Mouse (Mus musculus) embryonic facial prominence, embryonic 12.5 days (tissue): ENCODE measurements around the gene Xrcc5. TPM values are rescaled to one million over a fixed set of nuclear protein-coding genes. Genes with fewer than 3 reads are reported as not detected.
A peak's percentile ranks its signal among the peaks of the same experiment; 100 is the strongest.

Experiments
- ATAC-seq: fragments of 200-750 bp; cut with Nextera tagmentation; 2 replicates; pipeline ENCODE4 v1.8.0; 2017; ENCODE audit not compliant: insufficient number of reproducible peaks, insufficient read depth, low FRiP score, low TSS enrichment
- H3K27ac ChIP-seq: fragments of 300-500 bp; sonication (generic); 2 replicates; pipeline ENCODE4 v1.5.1; 2016; ENCODE audit warnings: mild to moderate bottlenecking
- H3K27me3 ChIP-seq: fragments of 300-500 bp; sonication (generic); 2 replicates; pipeline ENCODE4 v1.6.1; 2016; ENCODE audit warnings: mild to moderate bottlenecking, moderate library complexity
- H3K36me3 ChIP-seq: fragments of 300-500 bp; sonication (generic); 2 replicates; pipeline ENCODE4 v1.6.1; 2016; ENCODE audit warnings: mild to moderate bottlenecking
- H3K4me1 ChIP-seq: fragments of 300-500 bp; sonication (generic); 2 replicates; pipeline ENCODE4 v1.6.1; 2016
- H3K4me2 ChIP-seq: fragments of 300-500 bp; sonication (generic); replicated peaks from 2 replicates; pipeline ENCODE4 v1.6.1; 2016; ENCODE audit warnings: mild to moderate bottlenecking, moderate library complexity
- H3K4me3 ChIP-seq: fragments of 300-500 bp; sonication (generic); 2 replicates; pipeline ENCODE4 v1.5.1; 2016; ENCODE audit warnings: mild to moderate bottlenecking
- H3K9ac ChIP-seq: fragments of 300-500 bp; sonication (generic); 2 replicates; pipeline ENCODE4 v1.6.1; 2016; ENCODE audit warnings: mild to moderate bottlenecking, moderate library complexity
- H3K9me3 ChIP-seq: fragments of 300-500 bp; sonication (generic); 2 replicates; pipeline ENCODE4 v1.6.1; 2016; ENCODE audit warnings: mild to moderate bottlenecking, moderate library complexity
- WGBS: fragments of 180-500 bp; shearing (Covaris S2); methylation state at CpG from one replicate; pipeline ENCODE4 v1.1.7; 2016; 5-methylcytosine and 5-hydroxymethylcytosine counted together
- polyA plus RNA-seq: library from polyadenylated mRNA; unstranded; fragments of >200 nt; fragmentation: Nextera tagmentation; extraction: Ambion mirVana; gene quantifications from 2 replicates; pipeline ENCODE4 v1.2.1, GENCODE M21; 2016

Gene Xrcc5
- polyA plus RNA-seq, 1 experiment from 2014 or later, result 60.2 TPM

GRCm38 (mm10) chr1:72401331-72402069, 94.3 kb downstream of the Xrcc5 start:
- no peak for ATAC-seq
- WGBS, result 76% methylated on average over 8 of the region's 8 CpGs
- Histone ChIP-seq H3K9ac (no peak overlapping the region), H3K27me3 (no peaks in the 10 kb centered on the region), H3K4me1 (no peaks in the 10 kb centered on the region), H3K36me3 (peaks cover under 1% of the 10 kb centered on the region; the same call in 1 of the 2 replicates), H3K4me3 (no peak overlapping the region), H3K9me3 (no peaks in the 10 kb centered on the region), H3K27ac (no peak overlapping the region), H3K4me2 (no peak overlapping the region)

GRCm38 (mm10) chr1:72406505-72407079, 99.4 kb downstream of the Xrcc5 start:
- Histone ChIP-seq H3K4me2 (no peak overlapping the region), H3K36me3 (no peaks in the 10 kb centered on the region), H3K27ac (no peak overlapping the region), H3K9me3 (no peaks in the 10 kb centered on the region), H3K4me1 (no peaks in the 10 kb centered on the region), H3K27me3 (no peaks in the 10 kb centered on the region), H3K9ac (no peak overlapping the region), H3K4me3 (no peak overlapping the region)
- ATAC-seq, result no peak
- WGBS, result 80% methylated on average over 14 of the region's 14 CpGs

- Histone ChIP-seq H3K27ac (no peak overlapping the region), H3K4me2 (no peak overlapping the region), H3K36me3 (no peaks in the 10 kb centered on the region), H3K4me3 (no peak overlapping the region), H3K9ac (no peak overlapping the region), H3K4me1 (peaks cover 8% of the 10 kb centered on the region), H3K9me3 (no peaks in the 10 kb centered on the region), H3K27me3 (no peaks in the 10 kb centered on the region)
- no peak for ATAC-seq
- WGBS, result 88% methylated on average over 5 of the region's 5 CpGs
Measured at GRCm38 (mm10) chr1:72409936-72410335, 102.7 kb downstream of the Xrcc5 start.

GRCm38 (mm10) chr1:72411108-72411507, 103.9 kb downstream of the Xrcc5 start:
- Histone ChIP-seq H3K4me3 (no peak overlapping the region), H3K27ac (no peak overlapping the region), H3K4me1 (peaks cover 9% of the 10 kb centered on the region), H3K36me3 (no peaks in the 10 kb centered on the region), H3K9me3 (no peaks in the 10 kb centered on the region), H3K9ac (no peak overlapping the region), H3K4me2 (no peak overlapping the region), H3K27me3 (no peaks in the 10 kb centered on the region)
- 89% methylated on average over 8 of the region's 8 CpGs for WGBS
- no peak for ATAC-seq

- peaks cover 9% of the 10 kb centered on the region for H3K4me1 ChIP-seq
- WGBS, result 87% methylated on average over 8 of the region's 8 CpGs
- no peaks in the 10 kb centered on the region for H3K9me3 ChIP-seq
- H3K36me3 ChIP-seq, result no peaks in the 10 kb centered on the region
- no peak overlapping the region for H3K4me2 ChIP-seq
- ATAC-seq, result no peak
- no peak overlapping the region for H3K9ac ChIP-seq
- H3K4me3 ChIP-seq, result no peak overlapping the region
- no peak overlapping the region for H3K27ac ChIP-seq
- no peaks in the 10 kb centered on the region for H3K27me3 ChIP-seq
Measured at GRCm38 (mm10) chr1:72413205-72413604, 106.0 kb downstream of the Xrcc5 start.

GRCm38 (mm10) chr1:72414133-72414532, 106.9 kb downstream of the Xrcc5 start:
- Histone ChIP-seq H3K27me3 (no peaks in the 10 kb centered on the region), H3K36me3 (no peaks in the 10 kb centered on the region), H3K27ac (no peak overlapping the region), H3K9me3 (no peaks in the 10 kb centered on the region), H3K4me1 (peaks cover 9% of the 10 kb centered on the region), H3K4me3 (no peak overlapping the region), H3K4me2 (no peak overlapping the region), H3K9ac (no peak overlapping the region)
- no peak for ATAC-seq
- 60% methylated on average over 8 of the region's 8 CpGs for WGBS

- 23% methylated on average over 8 of the region's 8 CpGs for WGBS
- no peak overlapping the region for H3K4me3 ChIP-seq
- H3K36me3 ChIP-seq, result no peaks in the 10 kb centered on the region
- no peak overlapping the region for H3K9ac ChIP-seq
- H3K4me1 ChIP-seq, result peaks cover 9% of the 10 kb centered on the region
- 0 out of 2 replicates have a peak, but pooled peaks have one; percentile 28 for ATAC-seq
- no peak overlapping the region for H3K4me2 ChIP-seq
- H3K27ac ChIP-seq, result no peak overlapping the region
- no peaks in the 10 kb centered on the region for H3K27me3 ChIP-seq
- no peaks in the 10 kb centered on the region for H3K9me3 ChIP-seq
Measured at GRCm38 (mm10) chr1:72414561-72415253, 107.5 kb downstream of the Xrcc5 start.

- no peaks in the 10 kb centered on the region for H3K9me3 ChIP-seq
- no peak overlapping the region for H3K27ac ChIP-seq
- peaks cover 9% of the 10 kb centered on the region for H3K4me1 ChIP-seq
- H3K27me3 ChIP-seq, result no peaks in the 10 kb centered on the region
- H3K4me2 ChIP-seq, result no peak overlapping the region
- H3K9ac ChIP-seq, result no peak overlapping the region
- no peak for ATAC-seq
- WGBS, result 73% methylated on average over 8 of the region's 8 CpGs
- H3K36me3 ChIP-seq, result no peaks in the 10 kb centered on the region
- no peak overlapping the region for H3K4me3 ChIP-seq
Measured at GRCm38 (mm10) chr1:72418744-72419655, 111.8 kb downstream of the Xrcc5 start.

GRCm38 (mm10) chr1:72420220-72420619, 113.0 kb downstream of the Xrcc5 start:
- H3K27ac ChIP-seq, result no peak overlapping the region
- no peaks in the 10 kb centered on the region for H3K4me1 ChIP-seq
- H3K4me2 ChIP-seq, result no peak overlapping the region
- ATAC-seq, result no peak
- no peaks in the 10 kb centered on the region for H3K27me3 ChIP-seq
- no peak overlapping the region for H3K4me3 ChIP-seq
- no peaks in the 10 kb centered on the region for H3K9me3 ChIP-seq
- WGBS, result 46% methylated on average over 2 of the region's 2 CpGs
- no peak overlapping the region for H3K9ac ChIP-seq
- no peaks in the 10 kb centered on the region for H3K36me3 ChIP-seq

- H3K4me3 ChIP-seq, result no peak overlapping the region
- no peak for ATAC-seq
- no peaks in the 10 kb centered on the region for H3K27me3 ChIP-seq
- H3K36me3 ChIP-seq, result no peaks in the 10 kb centered on the region
- no peaks in the 10 kb centered on the region for H3K9me3 ChIP-seq
- 85% methylated on average over 4 of the region's 4 CpGs for WGBS
- H3K4me1 ChIP-seq, result no peaks in the 10 kb centered on the region
- H3K27ac ChIP-seq, result no peak overlapping the region
- no peak overlapping the region for H3K4me2 ChIP-seq
- no peak overlapping the region for H3K9ac ChIP-seq
Measured at GRCm38 (mm10) chr1:72422121-72422520, 114.9 kb downstream of the Xrcc5 start.

GRCm38 (mm10) chr1:72426456-72426855, 119.2 kb downstream of the Xrcc5 start:
- 82% methylated on average over 4 of the region's 4 CpGs for WGBS
- Histone ChIP-seq H3K27ac (no peak overlapping the region), H3K9ac (no peak overlapping the region), H3K36me3 (no peaks in the 10 kb centered on the region), H3K4me2 (no peak overlapping the region), H3K9me3 (no peaks in the 10 kb centered on the region), H3K4me3 (no peak overlapping the region), H3K27me3 (no peaks in the 10 kb centered on the region), H3K4me1 (no peaks in the 10 kb centered on the region)
- no peak for ATAC-seq
